Mouse (Mus musculus) kidney, postnatal 0 days (tissue): ENCODE data around the gene Gm27021. TPM values are rescaled to one million over a fixed set of nuclear protein-coding genes. Genes with fewer than 3 reads are reported as not detected.
A peak's percentile ranks its signal among the peaks of the same experiment; 100 is the strongest.
"Not testable (repeated sequence)": the region's sequence is repeated elsewhere in the genome, so short reads cannot be mapped to it uniquely, and the experiment has no call there.

Experiments used
- ATAC-seq: fragments of 200-750 bp; cut with Nextera tagmentation; replicated peaks from 2 replicates; pipeline ENCODE4 v1.8.0; 2017; ENCODE audit warnings: low read depth, moderate number of reproducible peaks, moderate TSS enrichment, moderate library complexity; ENCODE audit not compliant: low FRiP score
- DNase-seq: peaks from one replicate; pipeline ENCODE4 v3.0.0-alpha.2; 2016; ENCODE audit warnings: low spot score
- H3K27ac ChIP-seq: fragments of 300-500 bp; sonication (generic); 2 replicates; pipeline ENCODE4 v1.5.1; 2014; ENCODE audit warnings: mild to moderate bottlenecking
- H3K27me3 ChIP-seq: fragments of 300-500 bp; sonication (generic); 2 replicates; pipeline ENCODE4 v1.6.1; 2014; ENCODE audit warnings: low read length, mixed read lengths; ENCODE audit not compliant: insufficient read depth
- H3K36me3 ChIP-seq: fragments of 300-500 bp; sonication (generic); 2 replicates; pipeline ENCODE4 v1.6.1; 2014; ENCODE audit warnings: low read length, mixed read lengths; ENCODE audit not compliant: insufficient read depth
- H3K4me1 ChIP-seq: fragments of 300-500 bp; sonication (generic); replicated peaks from 2 replicates; pipeline ENCODE4 v1.6.1; 2014; ENCODE audit warnings: antibody characterized with exemption, low read length, mixed read lengths; ENCODE audit not compliant: insufficient read depth
- H3K4me2 ChIP-seq: fragments of 300-500 bp; sonication (generic); 2 replicates; pipeline ENCODE4 v1.6.1; 2014; ENCODE audit warnings: mild to moderate bottlenecking, low read length, moderate library complexity, mixed read lengths
- H3K4me3 ChIP-seq: fragments of 300-500 bp; sonication (generic); replicated peaks from 2 replicates; pipeline ENCODE4 v1.5.1; 2014; ENCODE audit warnings: low read depth, low read length
- H3K9ac ChIP-seq: fragments of 300-500 bp; sonication (generic); 2 replicates; pipeline ENCODE4 v1.6.1; 2014; ENCODE audit warnings: low read depth, low read length
- H3K9me3 ChIP-seq: fragments of 300-500 bp; sonication (generic); replicated peaks from 2 replicates; pipeline ENCODE4 v1.6.1; 2016; ENCODE audit warnings: low read length, inconsistent platforms, mixed read lengths
- CTCF ChIP-seq: IDR thresholded peaks from 2 replicates; pipeline ENCODE4 v1.5.1; 2016; ENCODE audit warnings: antibody characterized with exemption, low read depth, mild to moderate bottlenecking, moderate library complexity
- WGBS: fragments of 180-500 bp; shearing (Covaris S2); extraction: QIAGEN DNeasy Blood & Tissue Kit; methylation state at CpG from one replicate; pipeline ENCODE4 v1.1.7; 2014; 5-methylcytosine and 5-hydroxymethylcytosine counted together
- polyA plus RNA-seq: library from polyadenylated mRNA; unstranded; fragments of >200 nt; fragmentation: Nextera tagmentation; extraction: Ambion mirVana; gene quantifications from 2 replicates; pipeline ENCODE4 v1.2.1, GENCODE M21; 2015

Gm27021 gene
- polyA plus RNA-seq, 1 experiment from 2014 or later: 3.2 TPM

- peak; percentile 77 for TF ChIP-seq CTCF
- not testable (repeated sequence) for H3K27me3 ChIP-seq, H3K27ac ChIP-seq, H3K4me3 ChIP-seq, H3K4me2 ChIP-seq, H3K9ac ChIP-seq, H3K4me1 ChIP-seq, H3K9me3 ChIP-seq, ATAC-seq, H3K36me3 ChIP-seq
- DNase-seq: peak; percentile 76
- 60% methylated on average over 7 of the region's 7 CpGs for WGBS
Observed at GRCm38 (mm10) chr8:120680405-120680804, 12.5 kb upstream of the Gm27021 start.

- no peak overlapping the region for H3K27ac ChIP-seq
Observed at GRCm38 (mm10) chr8:120679629-120680387, 11.9 kb upstream of the Gm27021 start.

GRCm38 (mm10) chr8:120678447-120678846 lies 10.6 kb upstream of the Gm27021 start:
- H3K27ac ChIP-seq: no peak overlapping the region
- 12% methylated on average over 10 of the region's 10 CpGs for WGBS
- H3K4me1 ChIP-seq: no peaks in the 10 kb centered on the region
- H3K27me3 ChIP-seq: no peaks in the 10 kb centered on the region
- no peaks in the 10 kb centered on the region for H3K9me3 ChIP-seq
- H3K9ac ChIP-seq: no peak overlapping the region
- peaks cover 6% of the 10 kb centered on the region for H3K36me3 ChIP-seq
- no peak overlapping the region for H3K4me2 ChIP-seq
- DNase-seq (peak; percentile 91), ATAC-seq (peak; percentile 58; the same call in 1 of the 2 replicates)
- TF ChIP-seq CTCF: peak; percentile 93
- H3K4me3 ChIP-seq: no peak overlapping the region

More at GRCm38 (mm10) chr8:120679629-120680387, 11.9 kb upstream of the Gm27021 start:
- ATAC-seq (no peak), DNase-seq (no peak)
- Histone ChIP-seq H3K9ac (no peak overlapping the region), H3K27me3 (no peaks in the 10 kb centered on the region), H3K9me3 (no peaks in the 10 kb centered on the region), H3K4me3 (no peak overlapping the region), H3K4me2 (no peak overlapping the region), H3K4me1 (no peaks in the 10 kb centered on the region), H3K36me3 (no peaks in the 10 kb centered on the region)
- 46% methylated on average over 11 of the region's 11 CpGs for WGBS
- no peak for TF ChIP-seq CTCF

- no peak overlapping the region for H3K27ac ChIP-seq
- 66% methylated on average over 8 of the region's 8 CpGs for WGBS
- H3K4me3 ChIP-seq: no peak overlapping the region
- ATAC-seq (no peak), DNase-seq (no peak)
- TF ChIP-seq CTCF: peak; percentile 36; the same call in 1 of the 2 replicates
- H3K36me3 ChIP-seq: peaks cover 29% of the 10 kb centered on the region
- no peak overlapping the region for H3K9ac ChIP-seq
- no peaks in the 10 kb centered on the region for H3K4me1 ChIP-seq
- H3K9me3 ChIP-seq: no peaks in the 10 kb centered on the region
- no peaks in the 10 kb centered on the region for H3K27me3 ChIP-seq
- no peak overlapping the region for H3K4me2 ChIP-seq
Observed at GRCm38 (mm10) chr8:120675718-120676117, 7.8 kb upstream of the Gm27021 start.

GRCm38 (mm10) chr8:120673298-120673697 lies 5.4 kb upstream of the Gm27021 start:
- DNase-seq: no peak
- Histone ChIP-seq H3K36me3 (peaks cover 38% of the 10 kb centered on the region), H3K4me2 (no peak overlapping the region), H3K9me3 (no peaks in the 10 kb centered on the region), H3K9ac (no peak overlapping the region), H3K4me1 (no peaks in the 10 kb centered on the region), H3K27me3 (no peaks in the 10 kb centered on the region), H3K4me3 (no peak overlapping the region), H3K27ac (no peak overlapping the region)
- ATAC-seq: no peak
- WGBS: 97% methylated on average over 7 of the region's 7 CpGs
- TF ChIP-seq CTCF: no peak

GRCm38 (mm10) chr8:120672626-120673229 lies 4.8 kb upstream of the Gm27021 start:
- no peak overlapping the region for H3K27ac ChIP-seq
- no peaks in the 10 kb centered on the region for H3K27me3 ChIP-seq
- no peak for ATAC-seq
- DNase-seq: no peak
- no peak overlapping the region for H3K9ac ChIP-seq
- H3K4me3 ChIP-seq: no peak overlapping the region
- WGBS: 90% methylated on average over 16 of the region's 16 CpGs
- peaks cover 38% of the 10 kb centered on the region for H3K36me3 ChIP-seq
- no peaks in the 10 kb centered on the region for H3K9me3 ChIP-seq
- no peak overlapping the region for H3K4me2 ChIP-seq
- H3K4me1 ChIP-seq: no peaks in the 10 kb centered on the region
- no peak for TF ChIP-seq CTCF
